Mouse (Mus musculus): ENCODE measurements around the gene Calr. TPM values are rescaled to one million over a fixed set of nuclear protein-coding genes. Genes with fewer than 3 reads are reported as not detected.

Calr gene
- total RNA-seq, 2 experiments from 2014 or later = 337 to 380 TPM

DNA sequence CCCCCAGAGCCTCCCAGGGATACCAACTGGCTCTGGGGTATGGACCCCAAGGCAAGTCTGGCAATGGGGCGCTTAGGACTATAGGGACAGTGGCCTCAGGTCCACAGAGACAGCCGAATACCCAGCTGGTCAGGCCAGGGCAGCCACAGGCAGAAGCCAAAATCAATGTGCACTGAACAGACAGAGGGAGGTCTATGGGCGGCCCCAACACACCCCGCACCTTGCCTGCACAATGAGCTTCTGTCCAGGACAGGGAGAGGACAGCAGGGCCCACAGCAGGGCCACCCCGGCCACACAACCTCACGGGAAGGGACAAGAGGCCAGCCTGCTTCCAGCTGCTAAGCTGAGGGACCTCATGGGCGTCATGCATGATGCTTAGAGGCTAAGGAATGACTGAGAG, 52.2 kb downstream of the Calr start:
- intact Hi-C loops (cut with DNase I) = no loop called here
- DNase-seq = peak in 1 of 2 experiments; percentile 26

DNA sequence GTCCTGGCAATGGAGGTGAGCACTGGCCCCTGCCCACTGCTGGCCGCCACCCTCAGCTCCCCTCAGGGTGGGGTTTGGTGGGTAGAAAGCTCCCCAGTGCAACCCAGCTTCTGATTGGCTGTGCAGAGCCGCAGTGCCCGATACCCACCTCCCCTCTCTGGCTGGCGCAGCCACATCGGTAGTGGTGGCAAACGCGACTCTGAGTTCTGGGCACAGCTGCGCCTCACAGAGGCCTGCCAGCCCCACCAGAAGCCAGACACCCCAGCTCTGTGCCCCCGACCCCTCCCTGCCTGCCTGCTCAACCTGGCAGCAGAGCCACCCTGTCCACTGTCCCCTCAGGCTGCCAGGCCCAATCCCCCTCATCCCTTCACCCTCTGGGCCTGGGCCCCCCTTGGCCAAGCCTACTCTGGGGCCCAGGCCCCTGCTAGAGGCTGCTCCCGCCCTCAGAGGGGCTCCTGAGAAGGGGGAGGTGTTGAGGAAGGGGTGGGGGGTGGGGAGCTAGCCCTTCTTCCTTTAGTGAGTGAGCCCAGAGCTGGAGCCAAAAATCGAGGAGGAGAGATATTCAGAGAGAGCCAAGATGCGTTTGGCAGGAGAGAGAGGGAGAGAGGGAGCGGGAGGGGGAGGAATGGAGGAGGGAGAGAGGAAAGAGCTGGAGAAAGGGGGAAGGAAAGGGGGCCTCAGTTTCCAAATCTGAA, 52.8 kb downstream of the Calr start:
- intact Hi-C loops (cut with DNase I) = no loop called here
- DNase-seq = peak; percentile 42 to 56

DNA sequence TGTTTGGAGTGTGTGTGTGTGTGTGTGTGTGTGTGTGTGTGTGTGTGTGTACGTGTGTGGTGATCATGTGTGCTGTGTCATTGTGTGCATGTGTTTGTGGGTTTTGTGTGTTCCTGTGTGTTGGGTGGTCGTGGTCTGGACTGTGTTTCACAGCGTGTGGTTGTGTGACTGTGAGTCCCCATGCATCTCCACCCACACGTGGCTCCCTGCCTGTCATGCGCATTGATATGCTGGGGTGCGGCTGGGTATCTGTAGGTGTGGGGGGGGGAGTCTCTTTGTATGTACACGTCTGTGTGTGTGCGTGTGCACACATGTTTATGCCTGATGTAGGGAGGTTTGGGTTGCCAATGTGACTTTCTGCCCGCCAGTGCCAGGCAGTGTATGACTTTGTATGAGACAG, 53.6 kb downstream of the Calr start:
- peak in 1 of 2 experiments; percentile 6 for DNase-seq
- intact Hi-C loops (cut with DNase I) = no loop called here

DNA sequence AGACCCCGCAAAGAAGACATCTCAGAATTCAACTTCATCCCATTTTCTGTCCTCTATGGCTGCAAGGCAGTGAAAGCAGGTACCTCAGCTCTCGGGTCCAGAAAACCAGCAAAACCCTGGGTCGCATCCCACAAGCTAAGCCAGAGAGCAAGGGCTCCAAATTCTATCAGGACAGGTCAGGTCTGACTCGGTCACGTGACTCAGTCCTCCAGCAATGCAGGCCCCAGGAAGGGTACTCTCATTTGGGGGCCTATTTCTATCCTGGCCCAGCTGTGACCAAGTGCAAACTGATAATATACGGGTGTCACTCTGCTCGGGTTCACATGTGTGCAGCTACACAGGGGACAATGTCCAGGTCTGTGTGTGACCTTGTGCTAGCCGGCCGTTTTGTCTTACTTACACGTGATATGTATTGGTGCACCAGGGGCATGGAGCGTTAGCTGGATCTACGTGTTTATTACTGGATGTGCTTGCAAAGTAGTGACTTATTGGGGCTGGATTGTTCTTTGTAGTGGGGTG, 54.2 kb downstream of the Calr start:
- no peak for DNase-seq
- intact Hi-C loops (cut with DNase I) = no loop called here

Small RNAs within 50 kb of the gene (microRNA-seq; reads per million reads assigned to microRNA genes)
- gene Mir7069 (ENCODE audit: borderline number of aligned reads in 2 of 2) = 1.4 to 2.0 reads per million in 2 experiments

Other genes with a start within 250 kb of the Calr start
- gene Ier2, start 184.1 kb downstream of the Calr start, total RNA-seq (2021) = 10 to 100 TPM; 12.6 to 16.5 TPM
- gene Trmt1, start 160.6 kb downstream of the Calr start, total RNA-seq (2021) = 10 to 100 TPM; 36.1 to 39.2 TPM
- gene Nacc1, start 159.1 kb downstream of the Calr start, total RNA-seq (2021) = 10 to 100 TPM; 27.3 to 30.1 TPM
- gene Lyl1, start 145.5 kb downstream of the Calr start, total RNA-seq (2021) = 1 to 10 TPM; 5.4 to 5.7 TPM
- gene G430095P16Rik, start 123.9 kb downstream of the Calr start, total RNA-seq (2021) = under 1 TPM in 1 of 2 experiments, not detected in 1; 0.44 TPM
- gene Nfix, start 46.6 kb downstream of the Calr start, total RNA-seq (2021) = 100 to 1,000 TPM; 279 to 296 TPM
- gene Dand5, start 24.1 kb downstream of the Calr start, total RNA-seq (2021) = 1 to 10 TPM; 9.3 to 9.9 TPM
- gene Gadd45gip1, start 15.4 kb downstream of the Calr start, total RNA-seq (2021) = 10 to 100 TPM; 28.5 to 29.5 TPM
- gene Rad23a, start 6.3 kb downstream of the Calr start, total RNA-seq (2021) = 10 to 100 TPM; 84.0 to 87.4 TPM
- gene Farsa, start 10.1 kb upstream of the Calr start, total RNA-seq (2021) = 10 to 100 TPM; 23.1 TPM
- 1 to 10 TPM; 3.8 to 4.1 TPM for gene Syce2, start 25.2 kb upstream of the Calr start, total RNA-seq (2021)
- 10 to 100 TPM; 71.3 to 77.2 TPM for gene Gcdh, start 47.0 kb upstream of the Calr start, total RNA-seq (2021)
- gene Klf1, start 55.0 kb upstream of the Calr start, total RNA-seq (2021) = not detected
- gene Dnase2a, start 61.6 kb upstream of the Calr start, total RNA-seq (2021) = 10 to 100 TPM in 1 of 2 experiments, 1 to 10 TPM in 1; 7.3 to 11.7 TPM
- gene Mast1, start 90.4 kb upstream of the Calr start, total RNA-seq (2021) = under 1 TPM; 0.11 to 0.14 TPM
- gene Rtbdn, start 100.1 kb upstream of the Calr start, total RNA-seq (2021) = not detected
- 1 to 10 TPM in 1 of 2 experiments, not detected in 1; 1.0 TPM for gene Gm49661, start 122.5 kb upstream of the Calr start, total RNA-seq (2021)
- gene Prdx2, start 122.7 kb upstream of the Calr start, total RNA-seq (2021) = 100 to 1,000 TPM; 633 to 676 TPM
- gene Rnaseh2a, start 122.8 kb upstream of the Calr start, total RNA-seq (2021) = 10 to 100 TPM; 48.6 to 56.7 TPM
- gene Junb, start 131.8 kb upstream of the Calr start, total RNA-seq (2021) = 10 to 100 TPM; 14.9 to 26.9 TPM
- gene Hook2, start 143.7 kb upstream of the Calr start, total RNA-seq (2021) = 1 to 10 TPM; 2.7 to 2.9 TPM
- gene Best2, start 167.6 kb upstream of the Calr start, total RNA-seq (2021) = not detected
- gene Asna1, start 178.3 kb upstream of the Calr start, total RNA-seq (2021) = 10 to 100 TPM; 66.2 to 69.8 TPM
- gene Trir, start 179.9 kb upstream of the Calr start, total RNA-seq (2021) = 10 to 100 TPM; 80.7 to 84.2 TPM
- gene Tnpo2, start 190.0 kb upstream of the Calr start, total RNA-seq (2021) = 10 to 100 TPM; 28.1 to 35.1 TPM
- gene Fbxw9, start 213.1 kb upstream of the Calr start, total RNA-seq (2021) = 1 to 10 TPM; 3.4 to 4.3 TPM
- not detected for gene Gm5741, start 221.0 kb upstream of the Calr start, total RNA-seq (2021)
- 10 to 100 TPM; 27.0 to 27.4 TPM for gene Dhps, start 224.8 kb upstream of the Calr start, total RNA-seq (2021)
- 10 to 100 TPM; 37.4 to 42.2 TPM for gene Wdr83os, start 233.8 kb upstream of the Calr start, total RNA-seq (2021)
- gene Wdr83, start 234.4 kb upstream of the Calr start, total RNA-seq (2021) = 10 to 100 TPM; 33.3 to 34.2 TPM
- 10 to 100 TPM; 31.0 to 31.3 TPM for gene Man2b1, start 236.3 kb upstream of the Calr start, total RNA-seq (2021)